Mouse (Mus musculus) gastrocnemius, postnatal 14 days (tissue): ENCODE results near the gene Hc. TPM values are rescaled to one million over a fixed set of nuclear protein-coding genes. Genes with fewer than 3 reads are reported as not detected.

Experiments
- DNase-seq: peaks from one replicate; pipeline ENCODE4 v3.0.0; 2021; ENCODE audit warnings: mixed read lengths
- intact Hi-C: fragments of 180-260 bp; cut with DNase I; formaldehyde crosslinking; loops from one replicate; pipeline ENCODE4 v1.15.1; 2025; ENCODE audit warnings: low total_unique reads
- total RNA-seq, 2 experiments: library from RNA; stranded (reverse); gene quantifications; 2 replicates each; pipeline ENCODE4 v1.2.3; 2021

Hc gene
- total RNA-seq, 2 experiments from 2014 or later = not detected

DNA sequence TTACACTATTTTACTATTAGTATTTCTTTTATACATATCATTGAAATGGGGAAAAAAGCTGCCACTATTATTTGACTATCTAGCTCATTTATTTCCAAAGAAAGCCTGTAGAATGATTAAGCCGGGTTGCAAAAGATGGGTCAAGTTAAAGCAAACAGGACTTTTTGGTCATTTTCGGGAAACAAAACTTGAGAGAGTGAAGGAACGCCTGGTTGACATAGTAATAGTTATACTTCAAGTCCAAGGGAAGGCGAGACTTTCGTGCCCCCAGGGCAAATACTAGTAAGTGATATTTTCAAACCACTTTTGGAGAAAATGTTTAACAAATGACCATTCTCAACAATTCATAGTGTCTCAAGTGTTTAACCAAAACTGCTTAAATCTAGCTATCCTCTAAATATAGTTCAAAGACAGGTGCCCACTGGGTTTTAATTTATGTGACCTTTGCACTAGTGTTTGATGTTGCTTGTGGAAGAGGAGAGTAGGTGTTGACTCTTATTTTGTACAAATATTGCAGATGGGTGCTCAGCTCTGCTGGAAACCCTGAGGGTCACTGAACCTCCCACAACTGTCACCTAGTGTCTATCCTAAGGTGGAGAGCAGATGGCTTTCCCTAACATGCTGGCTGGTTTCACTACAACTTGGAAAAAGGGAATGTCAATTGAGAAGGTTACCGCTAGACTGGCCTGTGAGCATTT lies 2.2 kb upstream of the Hc start:
- intact Hi-C loops = loop anchor here (5.0 kb wide), 1 partner anchor 54 kb away; no protein-coding TSS in a partner anchor
- DNase-seq = no peak

DNA sequence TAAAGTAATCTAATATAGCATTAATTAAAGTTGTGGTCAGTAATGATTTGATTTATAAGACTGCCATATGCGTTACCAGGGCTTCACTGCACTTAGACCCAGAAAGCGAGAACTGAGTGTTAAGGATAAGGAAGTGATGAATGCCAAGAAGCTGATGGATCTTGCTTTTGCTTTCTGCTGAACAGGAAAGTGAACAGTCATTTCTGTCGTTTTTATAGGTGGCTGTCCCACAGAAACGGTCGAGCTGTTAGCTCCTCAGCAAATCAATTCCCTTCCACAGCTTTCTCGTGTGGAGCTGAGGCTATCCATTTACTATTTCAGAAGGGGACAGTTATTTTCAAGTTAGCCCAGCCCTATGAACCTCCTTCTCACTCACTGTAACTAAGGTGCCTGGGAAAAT lies 341 bp downstream of the Hc start:
- intact Hi-C loops = loop anchor here (5.0 kb wide), 1 partner anchor 56 kb away; no protein-coding TSS in a partner anchor
- DNase-seq = no peak

DNA sequence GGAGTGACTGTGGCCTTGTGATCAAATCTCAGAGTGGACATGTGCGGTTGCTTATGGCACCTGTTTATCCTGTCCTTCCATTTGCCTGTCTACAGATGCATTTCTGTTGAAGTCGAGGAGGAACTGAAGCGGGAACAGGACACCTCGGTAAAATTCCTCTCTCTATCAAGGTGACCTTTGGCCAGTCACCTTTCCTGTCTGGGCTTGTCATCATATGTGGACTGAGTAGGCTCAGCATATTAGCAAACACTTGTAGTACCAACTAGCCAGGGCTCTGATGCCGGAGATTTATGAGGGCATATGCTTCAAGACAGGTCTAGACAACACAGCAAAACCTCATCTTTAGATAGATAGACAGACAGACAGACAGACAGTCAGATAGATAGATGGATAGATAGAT lies 982 bp downstream of the Hc start:
- DNase-seq = no peak
- intact Hi-C loops = loop anchor here (5.0 kb wide), 1 partner anchor 57 kb away; no protein-coding TSS in a partner anchor

DNA sequence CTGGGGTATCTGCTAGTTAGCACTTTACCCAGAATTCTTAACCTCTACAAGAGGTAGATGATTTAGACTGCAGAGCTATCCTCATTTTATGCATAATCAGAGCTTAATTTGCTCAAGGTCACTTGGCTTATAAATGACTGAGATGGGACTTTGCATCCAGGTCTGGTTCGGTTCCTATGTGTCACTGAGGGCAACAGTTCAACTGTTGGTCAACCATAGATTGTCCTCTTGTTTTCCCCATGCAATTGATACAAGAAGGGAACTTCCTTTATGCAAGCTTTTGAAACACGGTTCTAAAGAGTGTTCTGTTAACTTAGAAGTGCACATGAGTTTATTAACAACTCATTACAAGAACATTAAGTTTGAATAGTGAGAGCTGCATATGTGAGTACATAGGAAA lies 2.9 kb downstream of the Hc start:
- no peak for DNase-seq
- intact Hi-C loops = no loop called here

DNA sequence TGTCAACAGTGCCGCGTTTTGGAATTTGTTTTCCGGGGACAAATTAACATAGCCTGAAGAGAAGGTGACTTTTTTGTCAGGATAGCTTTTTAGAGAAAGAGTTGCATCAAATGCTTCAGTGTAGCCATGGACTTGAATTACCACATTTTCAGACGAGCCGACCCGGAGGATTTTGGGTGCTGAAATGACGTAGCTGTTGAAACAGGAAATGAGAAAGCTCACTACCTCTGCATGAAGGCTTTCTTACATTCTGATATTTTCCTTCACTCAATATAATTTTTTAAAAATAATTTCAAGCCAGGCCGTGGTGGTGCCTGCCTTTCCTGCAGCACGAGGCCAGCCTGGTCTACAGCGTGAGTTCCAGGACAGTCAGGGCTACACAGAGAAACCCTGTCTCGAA lies 4.0 kb downstream of the Hc start:
- DNase-seq = no peak
- intact Hi-C loops = no loop called here

DNA sequence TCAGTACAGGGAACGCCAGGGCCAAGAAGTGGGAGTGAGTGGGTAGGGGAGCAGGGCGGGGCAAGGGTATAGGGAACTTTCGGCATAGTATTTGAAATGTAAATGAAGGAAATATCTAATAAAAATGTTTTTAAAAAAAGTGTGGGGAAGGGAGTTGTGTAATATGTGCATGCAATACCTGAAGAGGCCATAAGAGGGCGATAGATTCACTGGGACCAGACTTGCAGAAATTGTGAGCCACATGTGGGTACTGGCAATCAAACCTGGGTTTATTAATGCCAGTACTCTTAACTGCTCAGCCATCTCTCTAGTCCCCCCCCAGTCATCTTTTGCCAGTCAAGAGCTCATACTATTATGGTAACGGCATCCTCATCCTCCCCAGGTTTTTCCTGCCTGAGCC lies 12.4 kb downstream of the Hc start:
- no peak for DNase-seq
- intact Hi-C loops = loop anchor here (5.0 kb wide), 1 partner anchor 58 kb away; the partner anchor contains the start of gene Cntrl

DNA sequence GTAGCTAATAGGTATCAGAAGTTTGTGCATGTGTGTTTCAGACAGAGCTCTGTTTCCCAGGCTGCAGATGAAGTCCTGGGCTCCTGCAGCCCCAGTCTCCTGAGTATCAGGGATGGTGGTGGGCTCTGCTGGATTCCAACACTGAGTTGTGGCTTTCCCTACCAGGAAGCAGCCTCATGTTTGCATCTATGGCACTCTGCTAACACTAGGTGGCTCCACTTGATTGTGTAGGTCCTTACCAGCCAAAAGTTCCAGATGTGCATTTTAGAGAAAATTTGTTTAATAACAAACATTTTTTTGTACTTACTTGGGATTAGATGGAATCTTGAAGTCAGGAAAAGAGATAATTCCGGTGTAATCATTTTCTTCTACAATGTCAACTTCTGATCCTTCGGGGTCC lies 16.3 kb downstream of the Hc start:
- intact Hi-C loops = loop anchor here (5.0 kb wide), 1 partner anchor 62 kb away; the partner anchor contains the start of gene Cntrl

DNA sequence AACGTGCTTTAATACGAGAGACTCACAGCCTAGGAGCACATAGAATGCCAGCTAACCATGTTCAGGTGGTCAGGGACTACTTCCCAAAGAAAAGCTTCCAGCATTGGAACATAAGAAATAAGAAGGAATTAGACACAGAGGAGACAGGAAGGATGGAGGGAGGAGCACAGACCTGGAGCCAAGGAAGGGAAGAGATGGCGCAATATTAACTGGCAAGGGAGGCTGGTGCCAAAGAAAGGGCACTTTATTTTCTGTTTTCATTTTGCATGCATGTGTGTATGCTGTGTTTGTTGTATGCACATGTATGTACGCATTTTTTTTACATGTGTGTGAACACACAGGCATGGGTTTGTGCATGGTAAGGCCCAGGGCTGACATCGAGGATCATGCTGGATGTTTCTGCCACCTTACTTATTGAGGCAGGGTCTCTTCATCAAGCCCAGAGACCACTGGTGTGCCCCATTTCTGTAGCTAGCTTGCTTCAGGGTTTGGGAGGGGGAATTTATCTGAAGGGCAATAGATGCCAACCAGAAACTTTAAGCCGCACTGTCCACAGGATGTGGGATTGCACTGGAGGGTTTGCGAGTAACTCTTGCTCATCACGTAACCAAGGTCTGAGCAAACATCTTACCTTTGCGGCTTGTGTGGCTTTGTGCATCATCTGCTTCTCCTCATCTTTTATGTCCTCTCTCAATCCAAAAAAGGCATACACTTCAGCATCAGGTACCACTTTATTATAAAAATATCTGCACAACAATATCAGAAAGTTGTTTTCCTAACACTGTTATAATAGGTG lies 22.5 kb downstream of the Hc start:
- intact Hi-C loops = no loop called here
- DNase-seq = no peak

More for the DNA sequence above, 16.3 kb downstream of the Hc start:
- no peak for DNase-seq

DNA sequence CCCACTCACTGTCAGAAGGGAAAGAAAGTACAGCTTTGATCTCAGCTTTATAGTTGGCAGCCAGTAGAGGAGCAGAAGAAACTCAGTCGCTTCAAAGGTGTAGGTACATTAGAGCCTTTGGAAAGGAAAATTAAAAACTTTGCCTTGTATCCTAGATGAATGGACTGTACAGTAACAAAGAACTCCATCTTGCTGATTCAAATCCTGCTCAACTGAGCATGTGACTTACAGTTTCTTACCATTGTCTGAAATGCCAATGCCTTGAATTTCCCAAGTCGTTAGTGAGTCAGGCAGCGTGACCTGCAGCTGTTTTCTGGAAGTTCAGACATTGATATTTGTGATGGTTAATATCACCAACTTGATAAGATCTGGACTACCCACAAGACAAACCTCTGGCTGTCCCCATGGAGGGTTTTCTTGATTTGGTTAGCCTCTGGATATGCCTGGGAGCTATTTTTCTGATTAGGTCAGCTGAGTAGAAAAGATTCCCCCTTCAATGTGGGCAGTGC lies 36.5 kb downstream of the Hc start:
- intact Hi-C loops = no loop called here
- no peak for DNase-seq

DNA sequence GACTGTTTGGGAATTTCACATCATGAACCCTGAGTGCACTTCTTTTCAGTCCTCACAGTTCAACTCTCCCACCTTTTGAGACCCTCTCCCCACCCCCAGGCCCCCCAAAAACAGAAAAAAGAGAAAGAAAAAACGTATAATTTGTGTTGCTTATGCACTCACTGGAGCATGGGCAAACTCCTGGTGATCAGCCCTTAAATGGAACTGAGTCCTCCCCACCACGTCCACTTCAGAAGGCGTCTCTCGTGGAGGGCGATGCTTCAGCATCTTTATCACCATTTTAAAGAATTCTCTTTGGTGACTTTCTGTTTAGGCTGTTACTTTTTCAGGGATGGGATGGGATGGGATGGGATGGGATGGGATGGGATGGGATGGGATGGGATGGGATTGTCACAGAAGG lies 39.4 kb downstream of the Hc start:
- no peak for DNase-seq
- intact Hi-C loops = no loop called here

DNA sequence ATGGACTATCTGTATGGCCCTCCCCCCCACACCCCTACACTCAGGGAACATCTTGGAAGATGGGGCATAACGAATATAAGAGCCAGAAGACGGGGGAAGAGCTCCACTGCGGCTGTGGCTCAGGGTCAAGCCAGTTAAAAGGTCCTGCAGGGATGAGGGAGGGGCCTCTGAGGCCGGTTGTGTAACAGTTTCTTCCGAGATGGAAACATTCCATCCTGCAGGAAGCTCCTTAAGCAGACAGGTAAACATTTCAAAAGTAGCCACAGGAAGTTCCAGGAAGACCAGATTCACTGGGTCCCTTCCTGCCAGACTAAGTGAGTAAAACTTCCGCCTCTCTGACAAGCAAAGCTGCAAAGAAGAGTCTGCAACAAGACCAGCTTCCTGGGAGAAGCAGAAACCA lies 45.4 kb downstream of the Hc start:
- DNase-seq = no peak

DNA sequence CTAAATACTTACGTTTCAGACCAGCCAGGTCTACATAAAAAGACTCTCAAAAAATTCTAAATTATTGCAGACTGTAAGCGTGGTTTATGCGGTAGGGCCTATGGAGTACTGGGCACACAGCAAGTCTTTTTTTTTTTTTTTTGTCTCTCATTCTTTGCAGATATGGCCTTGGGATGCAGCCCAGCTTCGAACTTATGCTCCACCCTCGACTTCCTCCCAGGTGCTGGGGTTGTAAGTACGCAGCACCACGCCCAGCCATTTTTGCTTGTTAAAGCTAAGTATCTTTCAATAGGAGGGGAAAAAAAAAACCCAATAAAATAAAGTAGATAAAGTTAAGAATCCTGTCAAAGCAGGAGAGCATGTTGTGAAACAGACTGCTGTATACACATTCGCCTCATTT lies 49.6 kb downstream of the Hc start:
- intact Hi-C loops = no loop called here
- no peak for DNase-seq

More for the DNA sequence above, 45.4 kb downstream of the Hc start:
- intact Hi-C loops = no loop called here

DNA sequence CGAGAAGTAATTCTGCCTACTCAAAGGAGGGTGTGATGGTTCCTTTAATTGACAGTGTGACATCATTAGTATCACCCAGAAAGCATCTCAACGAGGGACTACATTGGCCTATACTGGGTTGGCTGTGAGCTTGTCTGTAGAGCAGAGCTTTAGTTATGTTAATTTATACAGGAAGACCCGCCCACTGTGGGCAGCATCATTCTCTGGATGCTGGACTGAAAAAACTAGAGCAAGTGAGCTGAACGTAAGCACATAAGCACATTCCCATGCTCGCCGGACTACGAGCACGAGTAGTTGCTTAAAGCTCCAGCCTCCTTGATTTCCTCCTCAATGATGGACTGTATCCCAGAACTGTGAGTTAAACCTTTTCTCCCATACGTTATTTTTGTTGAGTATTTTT lies 62.3 kb downstream of the Hc start:
- intact Hi-C loops = no loop called here
- no peak for DNase-seq

DNA sequence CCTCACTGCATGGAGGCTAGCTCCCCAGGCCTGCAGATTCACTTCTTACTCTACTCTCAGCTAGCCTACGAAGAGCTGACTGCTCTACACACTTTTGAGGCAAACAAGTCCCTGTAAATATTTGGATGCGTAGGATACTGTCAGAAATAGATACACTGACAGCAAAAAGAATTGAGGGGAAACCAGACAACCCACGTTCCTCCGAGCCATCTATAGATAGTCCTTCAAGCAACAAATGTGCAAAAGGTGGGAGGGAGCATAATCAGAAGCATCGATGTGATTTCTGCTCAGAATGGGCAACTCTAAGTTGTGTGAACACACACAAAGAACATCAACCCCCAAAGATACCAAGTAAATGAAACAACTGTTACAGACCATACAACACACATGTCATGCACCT lies 64.7 kb downstream of the Hc start:
- DNase-seq = no peak
- intact Hi-C loops = no loop called here

DNA sequence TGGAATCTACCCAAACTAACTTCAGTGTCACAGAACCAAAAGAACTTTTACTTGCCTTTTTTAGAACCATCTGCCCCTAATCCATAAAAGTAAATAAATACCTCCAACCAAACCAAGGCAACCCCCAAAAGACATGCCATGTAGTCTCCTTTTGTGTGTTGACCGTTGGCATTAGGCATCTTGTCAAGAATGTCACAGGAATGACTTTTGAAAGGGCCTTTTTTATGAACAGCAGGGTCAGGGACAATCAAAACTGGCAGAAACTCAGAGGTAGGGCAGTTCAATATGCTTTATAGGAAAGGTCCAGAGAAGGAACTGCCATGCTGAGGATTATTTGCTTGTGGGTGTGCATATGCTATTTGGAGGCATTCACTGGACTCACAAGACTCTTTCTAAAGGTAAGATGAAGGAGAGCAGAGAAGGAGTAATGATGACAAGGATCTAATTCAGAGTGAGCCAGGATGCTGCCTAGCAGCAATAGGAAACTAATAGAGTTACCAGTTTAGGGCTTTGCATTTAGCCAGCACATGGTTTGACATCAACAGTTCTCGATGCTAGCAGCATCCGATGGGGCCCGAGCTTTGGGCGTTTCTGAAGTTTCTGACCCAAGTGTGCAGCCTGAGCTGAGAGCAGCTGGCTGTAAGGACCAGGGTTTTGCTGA lies 67.4 kb downstream of the Hc start:
- no peak for DNase-seq

DNA sequence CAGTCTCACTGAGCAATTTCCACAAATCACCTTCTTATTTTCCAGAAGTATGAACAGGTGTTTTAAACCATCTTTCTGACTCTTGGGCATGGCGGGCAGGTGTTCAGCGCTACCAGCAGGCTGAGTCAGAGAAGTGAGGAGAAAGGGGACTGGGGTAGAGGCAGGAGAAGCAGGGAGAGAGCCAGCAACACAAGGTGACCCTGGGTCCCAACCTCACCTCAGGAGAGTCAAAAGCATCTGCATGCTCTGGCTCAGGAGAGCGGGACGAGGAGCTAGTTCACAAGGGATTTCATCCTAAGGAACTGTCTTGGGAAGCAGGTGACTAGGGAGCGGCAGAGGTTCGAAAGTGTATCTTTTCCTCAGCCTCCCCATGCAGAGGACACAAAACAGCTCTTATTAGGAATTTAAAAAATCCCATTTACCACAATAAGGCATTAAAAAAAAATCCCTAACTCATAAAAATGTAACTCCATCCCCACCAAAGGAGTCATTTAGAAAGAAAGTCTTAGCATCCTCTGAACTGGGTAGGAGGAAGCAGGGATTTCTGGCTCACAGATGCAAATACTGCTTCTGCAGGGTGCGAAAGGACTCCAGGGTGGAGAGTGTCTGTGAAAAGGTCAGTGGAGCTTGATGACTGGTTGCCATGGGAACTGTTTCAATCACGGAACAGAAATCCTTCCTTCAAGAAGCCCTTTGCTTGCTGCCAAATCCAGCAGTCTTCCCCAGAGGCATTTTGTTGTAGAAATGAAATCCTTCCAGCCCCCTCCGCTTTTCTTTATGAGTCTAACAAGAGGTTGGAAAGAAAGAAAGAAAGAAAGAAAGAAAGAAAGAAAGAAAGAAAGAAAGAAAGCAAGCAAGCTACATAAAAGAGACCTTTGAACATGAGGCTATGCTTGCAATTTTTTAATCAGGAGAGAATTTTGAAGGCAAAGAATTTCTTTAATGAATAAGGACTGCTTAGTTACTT lies 68.2 kb downstream of the Hc start:
- intact Hi-C loops = no loop called here
- no peak for DNase-seq

More for the DNA sequence above, 67.4 kb downstream of the Hc start:
- intact Hi-C loops = no loop called here

DNA sequence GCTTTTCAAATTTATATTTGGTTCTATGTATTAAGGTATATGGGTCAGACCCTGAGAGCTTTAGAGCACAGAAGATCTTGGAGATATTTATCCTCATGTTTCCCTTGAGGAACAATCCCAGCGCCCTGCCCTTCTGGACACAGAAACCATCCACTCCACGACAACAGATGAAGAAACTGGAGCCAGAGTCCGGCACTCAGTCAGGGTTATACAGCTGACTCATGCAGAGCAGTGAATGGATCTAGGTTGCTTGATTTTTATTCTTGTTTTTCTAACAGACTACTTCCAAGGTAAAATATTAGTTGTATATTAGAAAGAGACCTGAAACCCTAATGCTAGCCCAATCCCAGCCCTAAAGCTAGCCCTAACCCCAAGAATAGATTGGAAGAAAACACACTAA lies 69.3 kb downstream of the Hc start:
- no peak for DNase-seq
- intact Hi-C loops = no loop called here

DNA sequence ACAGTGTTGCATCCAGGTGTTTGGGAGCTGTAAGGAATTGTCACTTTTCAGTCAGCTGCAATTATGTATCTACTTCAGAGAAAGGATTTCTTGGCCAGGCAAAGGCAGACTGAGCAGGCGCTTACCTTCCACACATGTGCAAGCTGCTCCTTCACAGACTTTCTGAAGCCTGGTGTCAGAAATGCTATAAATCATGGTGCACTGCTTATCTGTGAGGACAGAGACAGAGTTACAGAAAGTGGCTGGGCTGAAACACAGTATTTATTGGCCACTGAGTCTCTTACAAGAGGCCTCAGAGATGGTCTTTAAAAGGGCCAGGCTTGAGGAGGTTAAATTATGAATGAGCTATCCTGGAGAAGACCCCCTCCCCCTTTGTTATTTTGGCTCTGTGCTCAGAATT lies 71.5 kb downstream of the Hc start:
- intact Hi-C loops = no loop called here
- DNase-seq = no peak

DNA sequence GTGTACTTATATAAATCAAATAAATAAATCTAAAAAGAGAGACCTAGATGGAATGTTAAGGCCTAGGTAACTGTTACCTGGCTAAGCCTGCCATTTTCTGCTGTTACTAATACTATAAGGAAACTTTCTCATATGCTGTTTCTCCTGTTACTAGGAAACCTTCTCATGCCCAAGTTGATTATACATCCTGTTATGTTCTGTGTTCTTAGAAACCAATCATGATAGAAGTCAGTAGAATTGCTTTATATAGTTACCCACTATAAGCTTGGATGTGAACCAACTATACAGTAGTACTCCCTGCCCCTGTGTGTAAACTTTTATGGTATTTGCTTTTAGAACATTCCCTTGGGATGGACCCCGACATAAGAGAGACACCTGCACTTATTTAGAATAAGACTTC lies 73.6 kb downstream of the Hc start:
- DNase-seq = no peak
- intact Hi-C loops = no loop called here
